Mouse (Mus musculus): ENCODE results near the gene Metrnl.

DNA sequence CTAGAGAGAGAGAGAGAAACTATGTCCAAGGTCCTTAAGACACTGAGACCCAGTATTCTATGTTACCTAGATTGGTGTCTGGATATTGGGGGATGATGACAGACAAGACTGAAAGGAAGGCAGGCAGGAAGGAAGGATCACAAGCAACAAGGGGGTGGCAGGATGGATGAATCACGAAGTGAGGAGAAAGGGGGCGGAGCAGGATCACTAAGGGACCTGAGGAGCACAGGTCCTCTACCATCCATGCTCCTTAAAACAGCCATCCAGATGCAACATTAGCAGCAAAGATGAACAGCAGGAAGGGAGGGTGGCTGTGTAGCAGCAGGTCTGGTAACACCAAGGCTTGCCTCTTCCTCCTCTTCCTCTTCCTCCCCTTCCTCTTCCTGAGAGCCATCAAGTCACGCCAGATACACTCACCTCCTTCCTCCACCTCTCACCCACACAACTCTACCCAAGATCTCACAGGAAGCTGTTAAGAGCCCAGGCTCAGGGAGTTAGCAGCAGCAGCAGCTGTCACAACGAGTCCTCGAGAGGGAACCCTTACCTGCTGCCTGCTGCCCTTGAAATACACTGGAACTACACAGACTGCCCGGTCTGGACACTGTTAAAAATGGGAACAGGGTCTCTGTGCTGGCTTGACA lies 46.1 kb upstream of the Metrnl start:
- TF ChIP-seq CTCF (IDR thresholded peaks at IDR 0.05): no peak
- no peak for TF ChIP-seq EP300 (IDR thresholded peaks at IDR 0.05)
